Mouse (Mus musculus): ENCODE measurements around the gene Abcc8.

Abcc8 gene

GRCm38 (mm10) chr7:46154498-46155488 lies 25.0 kb downstream of the Abcc8 start:
- no peak for DNase-seq (ENCODE audit: low spot score)

DNA sequence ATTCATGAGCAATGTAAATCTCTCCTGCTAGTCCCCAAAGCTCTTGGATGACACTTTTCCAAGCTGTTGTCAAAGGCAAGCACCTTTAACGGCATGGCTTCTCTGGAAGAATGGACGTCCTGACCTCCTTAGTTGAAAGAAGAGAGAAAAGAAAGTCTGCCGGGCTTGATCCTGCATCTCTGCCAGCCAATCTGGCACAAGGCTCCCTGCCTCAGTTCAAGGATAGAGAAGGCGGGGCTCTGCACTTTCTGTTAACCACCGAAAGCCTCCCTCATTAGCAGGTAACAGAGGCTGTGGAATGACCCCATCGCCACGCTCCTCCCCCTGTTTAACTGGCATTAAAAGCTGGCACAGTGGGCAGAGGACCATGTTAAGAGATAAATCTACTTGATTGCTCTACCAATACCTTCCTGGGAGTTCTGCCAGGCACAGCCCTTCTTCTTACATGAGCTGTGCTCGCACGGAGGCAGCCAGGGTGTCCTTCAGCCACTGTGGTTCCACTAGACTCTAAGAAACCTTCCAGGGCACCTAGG lies 26.9 kb downstream of the Abcc8 start:
- no peak for DNase-seq (ENCODE audit: low spot score)

DNA sequence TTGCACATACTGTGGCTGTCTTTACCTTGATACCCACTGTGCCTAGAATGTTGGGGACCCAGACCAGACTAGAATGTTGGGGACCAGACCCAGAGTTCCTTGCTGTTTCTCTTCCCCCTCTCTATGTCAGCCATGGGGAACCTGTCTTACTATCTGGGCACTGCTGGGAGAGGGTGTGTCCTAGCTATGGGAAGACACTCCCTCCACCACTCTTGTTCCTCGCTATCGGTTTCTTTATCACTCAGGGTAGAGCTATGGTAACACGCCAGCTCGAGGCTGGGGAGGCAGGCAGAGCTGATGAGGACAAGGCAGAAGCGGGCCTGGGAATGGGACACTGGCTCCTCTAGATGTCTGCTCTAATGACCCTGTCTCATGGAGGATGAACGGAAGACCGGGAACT lies 32.4 kb downstream of the Abcc8 start:
- DNase-seq (ENCODE audit: low spot score) = no peak

GRCm38 (mm10) chr7:46146675-46147308 lies 33.0 kb downstream of the Abcc8 start:
- DNase-seq (ENCODE audit: low spot score) = no peak

- DNase-seq (ENCODE audit: low spot score) = no peak
Observed at GRCm38 (mm10) chr7:46144061-46144460, 35.8 kb downstream of the Abcc8 start.

GRCm38 (mm10) chr7:46138329-46138930 lies 41.4 kb downstream of the Abcc8 start:
- DNase-seq (ENCODE audit: low spot score) = no peak

GRCm38 (mm10) chr7:46133858-46134257 lies 46.0 kb downstream of the Abcc8 start:
- DNase-seq (ENCODE audit: low spot score) = no peak

DNA sequence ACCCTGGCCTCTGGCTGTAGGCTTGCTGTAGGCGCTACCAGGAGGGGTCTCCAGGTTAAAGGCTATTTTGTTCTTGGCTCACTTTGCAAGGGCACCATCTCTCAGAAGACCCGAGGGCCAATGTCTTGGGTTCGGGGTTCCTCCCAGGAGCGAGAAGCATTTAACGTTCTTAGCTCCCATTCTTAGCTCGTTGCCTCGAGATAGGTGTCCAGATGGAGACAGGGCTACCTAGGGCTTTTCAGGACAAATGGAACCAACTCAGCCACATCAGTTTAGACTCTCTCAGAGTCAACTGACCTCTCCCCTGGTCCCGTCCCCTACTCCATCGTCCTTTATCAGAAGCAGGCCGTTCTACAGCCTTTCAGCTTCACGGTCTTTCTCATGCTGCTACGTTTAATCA lies 47.6 kb downstream of the Abcc8 start:
- DNase-seq (ENCODE audit: low spot score) = no peak

DNA sequence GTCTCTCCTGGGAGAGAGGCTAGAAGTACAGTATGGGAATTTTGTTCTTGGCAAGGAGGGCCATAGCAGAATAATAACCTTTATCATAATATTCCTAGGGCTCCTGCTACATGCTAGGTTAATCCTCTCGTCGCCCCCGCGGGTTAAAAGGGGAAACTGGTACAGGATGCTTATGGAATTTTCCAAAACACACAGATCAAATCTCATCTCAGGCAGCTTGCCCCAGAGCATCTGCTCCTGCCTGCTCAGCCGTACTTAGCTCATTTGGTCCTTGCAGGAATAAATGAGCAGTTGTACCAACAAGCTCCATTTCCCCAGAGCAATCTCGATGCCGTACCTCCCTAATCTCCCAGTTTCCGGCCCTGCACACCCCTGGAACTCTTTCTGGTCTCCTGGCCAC lies 48.0 kb downstream of the Abcc8 start:
- DNase-seq (ENCODE audit: low spot score) = no peak

DNA sequence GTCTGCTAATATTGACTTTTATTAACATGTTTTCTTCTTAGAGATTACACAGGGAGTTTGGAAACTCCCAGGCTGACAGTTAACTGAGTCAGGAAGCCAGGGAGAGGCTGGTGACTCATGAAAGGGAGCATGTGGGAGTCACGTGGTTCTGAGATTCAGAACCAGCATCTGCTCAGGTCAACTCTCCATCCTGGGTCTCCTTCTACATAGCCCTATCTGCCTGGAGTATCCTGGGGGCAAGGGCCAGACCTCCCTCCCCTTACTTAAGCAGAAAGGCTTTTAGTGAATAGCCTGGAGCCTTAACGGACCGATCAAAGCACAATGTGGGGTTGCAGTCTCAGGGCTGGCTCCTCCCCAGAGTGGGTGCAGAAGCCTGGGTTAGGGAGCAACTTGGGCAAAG lies 48.6 kb downstream of the Abcc8 start:
- DNase-seq (ENCODE audit: low spot score) = no peak

DNA sequence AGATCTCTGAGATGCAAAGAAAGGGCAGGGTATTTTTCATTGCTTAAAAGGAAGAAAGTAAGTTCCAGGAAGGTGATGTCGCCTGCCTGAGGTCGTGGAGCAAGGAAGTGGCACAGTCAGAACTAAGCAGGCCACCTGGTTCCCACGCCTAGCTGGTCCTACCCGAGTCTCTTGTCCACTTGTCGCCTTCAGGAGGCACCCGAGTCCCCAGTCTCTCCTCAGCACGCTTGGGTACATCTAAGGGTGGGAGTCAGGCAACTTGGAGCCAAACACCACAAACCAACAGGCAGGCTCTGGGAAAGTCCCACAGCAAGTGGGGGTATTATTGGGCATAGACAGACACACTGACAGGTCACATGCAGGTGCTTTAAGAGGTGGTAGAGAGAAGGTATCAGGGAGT lies 49.1 kb downstream of the Abcc8 start:
- no peak for DNase-seq (ENCODE audit: low spot score)

- no peak for DNase-seq (ENCODE audit: low spot score)
Observed at GRCm38 (mm10) chr7:46129463-46130179, 50.2 kb downstream of the Abcc8 start.

DNA sequence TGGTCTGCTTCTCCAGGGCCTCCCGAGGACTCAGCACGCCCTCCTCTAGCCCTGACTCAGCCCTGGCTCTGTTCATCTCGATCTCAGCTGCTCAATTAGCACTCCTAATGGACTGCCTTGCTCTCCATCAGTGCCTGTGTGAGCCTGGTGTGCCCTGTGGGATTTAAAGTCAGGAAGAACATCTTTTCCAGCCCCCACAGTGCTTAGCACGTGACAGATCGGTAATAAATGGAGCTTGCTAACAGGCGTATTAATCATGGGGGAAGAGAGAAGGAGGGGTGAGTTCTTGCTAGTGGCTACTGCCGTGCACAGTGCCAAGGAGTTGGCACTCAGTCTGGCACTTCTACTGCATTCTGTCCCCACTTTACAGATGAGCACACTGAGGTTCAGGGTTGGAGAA lies 51.6 kb downstream of the Abcc8 start:
- no peak for DNase-seq (ENCODE audit: low spot score)

DNA sequence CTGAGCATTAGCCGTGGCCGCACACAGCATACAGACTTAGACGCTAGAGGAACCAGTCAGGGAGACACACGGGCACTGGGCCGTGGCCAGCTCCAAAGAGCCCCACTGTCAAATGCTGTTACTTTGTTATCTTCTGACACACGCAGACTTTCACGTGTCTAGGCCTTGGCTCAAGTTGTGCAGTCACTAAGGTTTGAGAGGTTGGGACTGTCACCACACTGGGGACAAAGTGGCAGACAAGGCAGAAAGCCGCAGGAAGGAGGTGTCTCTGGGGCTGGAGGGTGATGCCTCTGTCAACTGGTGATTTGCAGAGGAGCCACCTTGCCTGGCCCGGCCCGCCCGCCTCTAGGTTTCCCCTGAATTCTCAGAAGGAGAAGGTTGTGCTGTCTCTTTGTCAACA lies 54.5 kb downstream of the Abcc8 start:
- DNase-seq (ENCODE audit: low spot score) = no peak

- DNase-seq (ENCODE audit: low spot score) = no peak
Observed at GRCm38 (mm10) chr7:46124460-46124859, 55.4 kb downstream of the Abcc8 start.

DNA sequence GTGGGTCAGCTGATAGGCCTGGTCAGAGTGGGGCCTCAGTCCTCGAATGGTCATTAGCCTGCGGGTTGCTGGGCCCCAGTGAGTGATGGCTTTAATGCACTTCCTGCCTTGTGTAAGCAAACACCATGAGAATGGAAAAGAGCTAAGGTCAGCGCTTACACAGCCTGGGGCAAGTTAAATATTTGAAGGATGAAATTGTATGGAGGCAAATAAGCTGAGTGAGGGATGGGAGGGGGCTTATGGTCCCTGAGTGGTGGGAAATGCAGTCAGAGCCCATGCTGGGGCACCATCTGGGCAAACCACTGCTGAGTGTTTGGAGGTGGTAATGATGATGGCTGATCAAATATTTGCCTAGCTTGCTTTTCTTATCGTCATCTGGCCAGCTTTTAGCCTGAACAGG lies 56.9 kb downstream of the Abcc8 start:
- DNase-seq (ENCODE audit: low spot score) = no peak

DNA sequence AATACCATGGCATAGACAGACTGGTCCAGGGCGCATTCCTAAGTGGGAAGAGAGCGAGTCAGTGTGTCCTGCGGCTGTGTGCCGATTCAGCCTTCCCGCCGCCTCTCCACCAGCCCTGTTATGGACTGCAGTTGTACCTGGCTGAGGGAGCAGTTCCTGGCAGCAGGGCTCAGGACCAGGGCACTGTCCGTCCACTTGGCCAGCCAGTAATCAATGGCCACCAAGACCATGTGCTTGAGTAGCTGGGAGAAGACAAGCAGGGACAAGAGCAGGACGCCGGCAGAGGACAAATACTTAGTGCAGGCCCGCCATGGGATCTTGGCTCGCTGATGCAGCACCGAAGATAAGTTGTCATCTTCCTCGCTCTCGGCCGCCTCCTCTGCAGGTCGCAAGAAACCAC lies 62.8 kb downstream of the Abcc8 start:
- DNase-seq (ENCODE audit: low spot score) = no peak

GRCm38 (mm10) chr7:46116118-46116581 lies 63.7 kb downstream of the Abcc8 start:
- no peak for DNase-seq (ENCODE audit: low spot score)

GRCm38 (mm10) chr7:46113435-46113834 lies 66.4 kb downstream of the Abcc8 start:
- DNase-seq (ENCODE audit: low spot score) = no peak

GRCm38 (mm10) chr7:46111938-46112337 lies 67.9 kb downstream of the Abcc8 start:
- DNase-seq (ENCODE audit: low spot score) = no peak

GRCm38 (mm10) chr7:46111212-46111817 lies 68.5 kb downstream of the Abcc8 start:
- no peak for DNase-seq (ENCODE audit: low spot score)

GRCm38 (mm10) chr7:46110079-46110478 lies 69.8 kb downstream of the Abcc8 start:
- no peak for DNase-seq (ENCODE audit: low spot score)
